Mouse (Mus musculus): ENCODE data around the gene Actg2.
"Not testable (repeated sequence)": the region's sequence is repeated elsewhere in the genome, so short reads cannot be mapped to it uniquely, and the experiment has no call there.

The Actg2 gene

DNA sequence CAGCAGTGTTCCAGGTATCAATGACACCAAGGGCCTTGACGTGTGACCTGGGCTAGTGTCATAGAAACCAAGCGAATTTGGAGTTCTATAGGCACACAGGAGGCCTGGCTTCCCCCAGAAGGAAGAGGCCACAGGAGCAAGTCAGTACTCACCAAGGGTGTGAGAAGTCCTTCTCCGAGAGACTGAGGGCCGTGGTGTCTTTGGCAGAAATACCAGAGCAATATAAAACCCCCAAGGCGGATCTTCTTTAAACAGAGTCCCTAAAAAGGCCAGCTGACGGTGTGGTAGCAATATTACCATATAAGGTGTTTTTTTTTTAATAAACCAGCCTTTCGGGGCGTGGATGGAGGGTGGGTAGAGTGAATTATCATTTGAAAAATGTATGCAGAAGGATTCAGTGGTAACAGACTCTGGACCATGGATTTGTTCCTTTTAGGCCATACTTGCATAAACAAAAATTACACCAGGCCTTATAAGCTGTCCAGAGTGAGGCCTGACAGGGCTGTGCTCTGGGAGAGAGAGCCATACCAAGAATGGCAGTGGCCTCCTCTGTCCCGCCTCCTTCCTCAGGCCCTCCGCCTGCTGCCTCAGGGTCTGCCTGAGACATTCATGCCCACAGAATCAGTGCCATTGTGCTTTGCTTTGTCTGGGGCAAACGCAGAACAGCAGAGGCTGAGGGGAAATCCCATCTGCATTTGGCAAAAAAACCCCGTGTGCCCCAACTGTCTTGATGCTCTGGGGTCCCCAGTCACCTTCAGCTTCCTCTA is at the start of gene Actg2:
TSS of gene Actg2 (minus strand) at position 238 of the 767 bp plus-strand sequence.
- no peak for DNase-seq (ENCODE audit: low spot score in 2 of 2)

DNA sequence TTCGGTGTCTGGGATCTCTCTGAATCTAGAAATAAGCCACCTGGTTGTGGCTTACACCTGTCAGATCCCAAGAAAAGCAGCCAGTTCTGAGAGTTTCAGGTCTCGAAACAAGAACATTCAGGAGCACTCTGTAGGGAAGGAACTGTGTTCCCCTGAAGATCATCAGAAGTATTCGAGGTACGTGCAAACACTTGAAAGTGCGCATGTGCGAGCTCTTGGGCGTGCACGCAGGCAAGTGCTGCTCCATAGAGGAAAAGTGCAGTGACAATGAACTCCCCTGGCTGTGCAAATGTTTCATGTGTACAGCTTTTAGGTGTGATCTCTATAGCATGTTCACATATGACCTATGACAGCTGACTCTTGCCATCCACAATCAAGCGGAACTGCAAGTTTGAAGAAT is 49.3 kb upstream of the Actg2 start:
- not testable (repeated sequence) for DNase-seq (ENCODE audit: low spot score in 2 of 2)

DNA sequence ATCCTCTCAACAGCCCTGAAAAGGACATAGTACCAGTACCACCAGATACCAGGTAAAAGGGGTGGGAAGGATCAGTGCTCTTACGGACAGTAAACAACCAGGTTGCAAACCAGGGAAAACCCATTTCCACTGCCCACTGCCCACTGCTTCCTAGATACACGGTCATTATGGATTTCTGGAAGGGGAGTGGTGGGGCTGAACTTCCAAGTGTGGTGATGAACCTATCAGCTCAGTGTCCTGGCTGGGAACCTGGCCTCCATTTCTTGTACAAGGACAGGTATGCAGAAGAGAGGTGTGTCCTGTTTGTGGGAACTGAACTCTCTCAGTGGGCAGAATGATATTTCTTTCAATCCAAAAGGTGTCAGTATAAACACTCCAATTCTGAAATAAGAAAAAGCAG is 47.5 kb upstream of the Actg2 start:
- DNase-seq (ENCODE audit: low spot score in 2 of 2): no peak

DNA sequence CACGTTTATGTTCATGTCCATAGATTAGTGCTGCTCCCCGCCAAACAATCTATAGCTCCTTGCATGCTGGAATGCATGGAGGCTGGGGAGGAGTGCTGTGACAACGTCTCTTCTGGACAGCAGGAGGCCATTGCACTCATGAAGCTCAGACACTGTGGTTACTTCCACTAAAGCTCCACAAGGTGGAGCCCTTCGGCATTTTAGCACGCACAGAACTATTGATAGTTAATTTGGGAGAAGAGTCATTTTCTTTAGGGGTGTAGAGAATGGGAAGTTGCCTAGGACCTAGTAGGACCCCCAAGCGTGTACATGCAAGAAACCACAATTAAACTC is 46.8 kb upstream of the Actg2 start:
- peak; percentile 64 to 71 for DNase-seq (ENCODE audit: low spot score in 2 of 2)

DNA sequence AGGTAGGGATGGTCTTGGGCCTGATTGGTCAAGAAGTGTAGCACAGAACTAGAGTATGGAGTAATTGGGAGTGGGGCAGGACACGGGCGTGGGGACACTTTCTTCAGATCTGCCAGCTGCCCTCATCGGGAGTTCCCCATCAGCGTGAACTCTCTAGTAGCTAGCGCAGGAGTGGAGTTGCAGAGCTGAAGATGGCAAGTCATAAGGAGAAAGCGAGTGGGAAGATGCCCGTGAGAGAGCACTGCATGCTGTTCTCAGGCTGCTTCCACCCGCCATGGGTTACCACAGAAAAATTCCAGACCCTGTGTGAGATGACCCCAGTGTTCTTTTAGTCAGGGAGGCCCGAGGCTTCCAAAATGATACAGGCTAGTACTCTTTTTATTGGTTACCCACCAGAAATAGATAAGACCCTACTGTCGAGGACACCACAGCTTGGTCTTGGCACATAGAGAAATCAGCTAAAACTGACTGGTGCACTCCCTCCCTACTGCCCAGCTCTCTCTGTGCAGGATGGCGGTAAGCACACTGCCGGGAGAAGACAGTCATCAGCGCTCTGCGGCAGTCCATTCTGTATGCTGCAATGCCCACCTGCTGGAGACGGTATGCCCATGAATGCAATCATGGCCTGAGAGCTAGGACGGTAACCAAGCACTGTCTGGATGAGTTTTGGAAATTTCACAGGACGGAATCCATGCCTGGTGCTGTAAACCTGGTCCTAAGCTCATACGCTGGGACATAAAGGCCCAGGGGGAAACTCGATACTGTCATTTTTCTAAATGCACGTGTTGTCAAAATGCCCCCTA is 46.3 kb upstream of the Actg2 start:
- DNase-seq (ENCODE audit: low spot score in 2 of 2): no peak

DNA sequence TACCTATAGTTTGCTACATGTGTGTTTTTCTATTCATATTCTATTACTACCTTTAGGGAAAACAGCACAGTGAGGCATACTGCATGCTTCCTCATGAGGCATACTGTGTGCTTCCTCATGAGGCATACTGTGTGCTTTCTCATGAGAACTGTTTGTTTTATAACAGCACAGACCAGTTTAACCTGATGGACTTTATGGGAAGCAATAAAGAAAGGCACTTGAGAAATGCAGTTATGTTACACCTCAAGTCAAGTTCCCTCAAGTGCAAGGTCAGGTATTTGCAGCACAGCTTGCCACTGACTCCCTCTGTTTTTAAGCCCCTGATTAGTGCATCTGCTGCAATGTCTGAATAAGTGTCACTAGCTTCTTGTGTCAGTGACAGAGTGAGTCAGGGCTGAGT is 41.5 kb upstream of the Actg2 start:
- no peak for DNase-seq (ENCODE audit: low spot score in 2 of 2)

DNA sequence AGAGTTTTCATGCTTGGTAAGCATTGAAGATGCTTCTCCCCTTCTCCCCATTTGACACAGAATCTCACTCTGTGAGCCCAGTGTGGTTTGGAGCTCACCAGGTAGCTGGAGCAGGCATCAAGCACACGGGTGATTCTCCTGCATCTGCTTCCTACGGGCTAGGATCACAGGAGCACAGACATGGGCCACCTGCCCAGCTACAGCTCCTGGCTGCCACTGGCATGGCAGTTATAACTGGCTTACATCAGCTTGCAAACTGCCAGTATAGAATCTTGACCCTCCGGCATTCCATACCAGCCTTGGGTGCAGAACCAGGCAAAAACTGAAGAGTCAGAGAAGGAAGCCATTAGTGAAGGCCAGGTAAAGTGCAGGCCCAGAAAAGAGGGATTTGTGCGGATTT is 39.5 kb upstream of the Actg2 start:
- no peak for DNase-seq (ENCODE audit: low spot score in 2 of 2)

DNA sequence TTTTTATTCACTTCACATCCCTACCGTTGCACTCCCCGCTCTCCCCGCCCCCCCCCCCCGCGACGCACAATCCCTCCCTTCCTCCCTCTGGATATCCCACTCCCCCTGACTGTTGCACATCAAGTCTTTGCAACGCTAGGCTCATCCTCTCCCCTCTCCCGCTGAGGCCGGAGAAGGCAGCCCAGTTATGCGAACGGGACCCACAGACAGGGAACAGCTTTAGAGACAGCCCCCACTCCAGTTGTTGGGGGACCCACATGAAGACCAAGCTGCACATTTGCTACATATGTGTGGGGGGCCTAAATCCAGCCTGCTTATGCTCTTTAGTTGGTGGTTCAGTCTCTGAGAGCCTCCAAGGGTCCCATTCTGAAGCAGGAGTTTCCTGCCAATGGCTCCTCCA is 36.6 kb upstream of the Actg2 start, which contains the start of gene Stambp:
TSS of gene Stambp (minus strand) at position 59 of the 400 bp plus-strand sequence.
- DNase-seq (ENCODE audit: low spot score in 2 of 2): peak; percentile 38 to 49

DNA sequence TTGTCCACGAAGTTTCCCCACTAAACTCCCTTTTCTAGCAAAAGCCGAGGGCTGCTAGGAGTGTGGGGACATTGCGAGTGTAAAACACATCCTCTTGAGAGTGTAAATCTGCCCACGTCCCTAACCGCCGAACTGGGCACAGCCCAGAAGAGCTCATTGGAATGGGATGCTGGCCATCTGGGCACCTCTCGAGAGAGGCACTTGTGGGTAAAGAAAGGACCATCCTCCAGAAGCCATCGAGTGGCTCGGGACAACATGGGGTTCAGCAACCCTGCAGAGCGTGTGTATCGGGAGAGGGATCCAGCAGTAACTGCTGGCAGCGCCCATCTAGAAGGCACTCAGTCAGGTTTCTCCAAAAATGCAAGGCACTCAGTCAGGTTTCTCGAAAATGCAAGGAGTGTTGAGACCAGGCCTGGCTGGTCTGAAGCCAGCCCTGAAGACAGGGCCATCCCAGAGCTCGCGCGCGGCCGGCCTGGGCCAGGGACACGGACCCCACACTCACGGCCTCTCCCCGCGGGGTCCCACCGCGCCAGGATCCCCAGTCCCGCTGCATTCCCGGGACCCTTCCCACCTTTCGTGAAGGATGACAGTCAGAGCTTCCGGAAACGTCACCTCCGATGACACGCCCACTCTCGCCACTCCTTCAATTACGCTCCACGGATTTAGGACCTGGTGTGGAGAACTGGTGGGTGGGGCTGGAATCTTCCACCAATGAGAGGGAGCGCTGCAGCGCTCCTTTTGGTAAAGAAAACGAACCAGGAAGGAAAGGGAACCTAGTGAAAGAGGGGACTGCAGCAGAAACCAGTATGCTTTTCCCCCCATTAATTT is 36.0 kb upstream of the Actg2 start:
- DNase-seq (ENCODE audit: low spot score in 2 of 2): peak; percentile 96 to 97

DNA sequence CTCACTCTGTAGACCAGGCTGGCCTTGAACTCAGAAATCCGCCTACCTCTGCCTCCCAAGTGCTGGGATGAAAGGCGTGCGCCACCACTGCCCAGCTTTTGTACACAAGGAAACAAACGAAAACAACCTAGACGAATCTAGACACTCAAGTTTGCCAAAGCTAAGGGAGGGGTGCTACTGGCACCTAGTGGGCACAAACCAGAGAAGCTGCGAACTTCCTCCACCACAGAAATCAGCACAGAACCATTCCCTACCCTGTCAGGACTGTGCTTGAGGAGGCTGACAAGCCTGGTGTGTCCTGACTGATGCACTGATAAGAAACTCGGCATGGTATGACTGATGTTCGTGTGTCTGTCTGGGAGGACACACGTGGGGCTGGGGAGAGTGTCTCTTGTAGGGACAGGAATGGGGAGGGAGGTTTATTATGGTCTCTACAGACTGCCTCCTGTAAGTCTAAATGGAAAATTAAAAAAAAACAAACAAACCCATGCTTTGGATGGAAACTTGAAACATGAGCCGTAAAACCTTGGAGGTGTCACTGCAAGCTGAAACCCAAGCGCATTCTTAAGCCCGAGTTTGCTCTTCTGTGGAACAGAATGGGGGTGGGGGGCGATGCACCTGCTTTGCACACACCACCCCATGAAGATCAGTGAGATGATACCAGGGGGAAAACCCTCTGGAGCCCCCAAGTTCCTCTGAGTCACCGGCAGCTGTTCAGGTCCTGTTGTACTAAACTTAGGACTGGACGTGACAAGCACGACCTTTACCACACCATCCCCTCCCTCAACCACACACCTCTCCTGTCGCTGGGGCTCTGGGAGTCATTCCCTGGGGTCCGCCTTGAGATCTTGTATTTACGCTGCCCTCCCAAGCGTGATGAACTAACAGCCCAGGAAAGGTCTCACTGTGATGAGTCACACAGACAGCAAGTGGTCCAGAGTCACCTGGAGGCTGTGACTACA is 33.1 kb upstream of the Actg2 start:
- peak in 1 of 2 experiments; percentile 37 for DNase-seq (ENCODE audit: low spot score in 2 of 2)

DNA sequence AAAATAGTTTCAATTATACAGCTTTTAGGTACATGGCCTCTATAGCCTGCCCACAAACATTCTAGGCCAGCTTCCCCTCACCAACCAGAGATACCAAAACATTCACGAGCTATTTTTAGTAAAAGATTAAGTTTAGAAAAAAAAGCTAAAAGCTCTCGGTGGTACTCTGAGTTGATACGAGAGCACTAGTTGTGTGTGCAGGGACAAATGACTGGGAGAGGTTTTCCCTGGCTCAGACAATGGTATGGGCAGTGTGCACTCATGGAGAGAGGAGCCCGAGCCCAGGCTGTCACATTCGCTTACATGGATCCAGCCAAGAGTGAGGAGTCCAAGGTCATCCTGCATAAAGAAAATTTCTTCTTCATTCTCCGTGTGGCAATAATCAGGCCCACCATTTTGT is 19.9 kb upstream of the Actg2 start:
- no peak for DNase-seq (ENCODE audit: low spot score in 2 of 2)

DNA sequence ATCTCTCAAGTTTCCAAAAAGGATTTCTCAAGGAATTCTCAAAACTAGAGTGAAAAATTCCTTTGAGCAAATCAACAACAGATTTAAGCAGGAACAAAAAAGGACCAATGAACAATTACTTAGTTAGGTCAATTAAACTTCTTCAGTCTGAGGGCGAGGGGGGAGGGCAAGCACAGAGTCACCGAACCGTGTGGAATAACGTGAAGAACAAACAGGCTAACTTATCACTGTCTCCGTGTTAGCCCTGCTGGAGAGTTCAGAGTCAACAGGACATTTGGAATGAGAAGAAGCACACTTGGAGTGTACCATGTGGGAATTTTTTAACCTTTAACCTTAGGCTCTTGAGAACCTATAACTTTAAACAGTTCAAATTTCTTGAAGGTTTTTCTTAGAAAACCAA is 12.3 kb upstream of the Actg2 start:
- DNase-seq (ENCODE audit: low spot score in 2 of 2): no peak

DNA sequence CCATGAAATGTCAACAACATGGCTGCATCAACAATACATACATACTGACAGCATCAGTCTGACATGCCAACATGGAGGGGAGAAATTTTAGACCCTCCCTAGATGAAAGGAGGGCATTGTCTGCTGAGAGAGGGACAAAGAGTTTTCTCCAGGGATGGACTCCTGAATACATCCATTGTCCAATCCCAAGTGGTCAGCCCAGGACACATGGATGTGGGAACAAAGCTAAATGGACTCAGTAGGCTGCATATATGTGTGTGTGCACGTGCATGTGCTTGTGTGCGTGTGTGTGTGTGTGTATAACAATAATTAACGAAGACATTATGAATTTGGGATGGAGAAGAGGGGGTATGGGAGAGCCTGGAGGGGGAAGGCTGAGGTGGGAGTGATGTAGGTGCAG is 9.7 kb upstream of the Actg2 start:
- DNase-seq (ENCODE audit: low spot score in 2 of 2): no peak

DNA sequence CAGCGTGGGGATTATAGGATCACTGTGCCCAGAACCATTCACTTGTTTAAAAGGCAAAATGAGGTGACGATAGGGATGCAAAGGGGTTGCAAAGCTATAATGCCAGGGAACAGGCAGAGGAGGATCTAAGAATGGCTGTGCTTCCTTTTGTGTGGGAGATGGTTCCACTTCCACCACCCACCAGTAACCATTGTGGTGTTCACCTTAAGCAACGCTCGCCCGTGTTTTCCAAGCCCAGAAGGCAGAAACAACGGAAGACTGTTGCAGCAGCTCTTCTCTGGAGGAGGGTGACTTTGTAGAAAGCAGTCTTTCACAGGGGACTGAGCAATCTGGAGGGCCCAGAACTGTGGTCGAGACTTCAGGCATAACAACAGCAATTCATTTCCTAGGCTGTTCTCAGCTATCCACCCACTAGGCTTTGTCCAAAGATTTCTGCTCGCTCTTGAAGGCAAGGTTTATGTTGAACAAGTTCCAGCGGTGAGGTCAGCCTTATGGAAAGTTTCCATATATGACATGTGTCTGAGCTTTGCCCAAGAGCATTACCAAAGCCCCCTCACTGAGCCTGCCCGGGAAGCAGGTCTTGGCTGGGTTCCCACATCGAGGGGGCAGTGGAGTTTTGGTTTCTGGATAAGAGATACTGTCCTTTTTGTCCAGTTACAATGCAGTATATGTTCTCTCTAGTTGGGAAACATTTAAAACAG is 5.8 kb upstream of the Actg2 start:
- peak; percentile 29 to 42 for DNase-seq (ENCODE audit: low spot score in 2 of 2)

DNA sequence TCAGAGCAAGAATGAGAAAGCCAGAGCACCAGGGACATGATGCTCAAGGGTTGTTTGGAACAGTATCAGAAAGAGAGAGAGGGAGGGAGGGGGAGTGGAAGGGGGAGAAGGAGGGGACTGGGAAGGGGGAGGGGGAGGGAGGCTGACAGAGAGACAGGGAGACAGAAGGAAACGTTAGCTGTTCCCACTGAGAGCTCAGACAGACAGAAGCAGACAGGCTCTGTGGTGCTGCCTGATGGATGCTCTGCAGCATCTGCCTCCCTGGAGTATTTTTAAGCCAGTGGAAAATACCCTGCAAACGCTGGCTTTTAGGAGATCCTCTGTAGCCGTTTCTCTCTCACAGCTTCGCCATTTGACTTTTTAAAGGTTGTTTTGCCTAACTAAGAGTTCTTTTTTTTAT is 4.0 kb upstream of the Actg2 start:
- peak; percentile 60 to 66 for DNase-seq (ENCODE audit: low spot score in 2 of 2)

DNA sequence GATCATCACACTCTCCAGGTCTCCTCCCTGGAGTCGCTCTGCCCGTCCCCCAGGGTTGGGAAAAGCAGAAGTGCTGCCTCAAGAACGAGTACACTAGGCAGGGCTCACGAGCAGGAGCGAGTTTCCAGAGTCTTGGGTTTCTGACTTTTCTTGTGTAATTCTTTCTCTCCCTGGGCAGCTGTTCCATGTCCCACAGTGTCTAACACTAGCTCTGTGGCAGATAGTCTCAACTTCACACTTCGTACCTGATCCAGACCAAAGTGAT is 662 bp upstream of the Actg2 start:
- no peak for DNase-seq (ENCODE audit: low spot score in 2 of 2)

DNA sequence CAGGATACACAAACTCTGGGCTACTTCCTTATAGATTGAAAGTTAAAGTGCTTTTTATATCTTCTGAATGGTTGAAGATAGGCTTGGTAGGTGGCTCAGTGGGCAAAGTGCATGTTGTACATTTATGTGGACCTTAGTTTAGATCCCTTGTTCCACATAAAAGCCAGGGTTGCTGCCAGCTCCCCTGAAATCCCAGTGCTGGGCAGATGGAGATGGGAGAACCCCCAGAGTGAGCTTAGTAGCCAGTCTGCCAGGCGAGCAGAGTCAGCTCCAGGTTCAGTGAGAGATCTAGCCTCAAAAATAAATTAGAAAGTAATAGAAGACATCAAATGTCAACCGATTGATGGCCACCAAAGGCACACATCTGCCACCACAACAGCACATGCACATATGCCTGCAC is 3.5 kb downstream of the Actg2 start:
- no peak for DNase-seq (ENCODE audit: low spot score in 2 of 2)

DNA sequence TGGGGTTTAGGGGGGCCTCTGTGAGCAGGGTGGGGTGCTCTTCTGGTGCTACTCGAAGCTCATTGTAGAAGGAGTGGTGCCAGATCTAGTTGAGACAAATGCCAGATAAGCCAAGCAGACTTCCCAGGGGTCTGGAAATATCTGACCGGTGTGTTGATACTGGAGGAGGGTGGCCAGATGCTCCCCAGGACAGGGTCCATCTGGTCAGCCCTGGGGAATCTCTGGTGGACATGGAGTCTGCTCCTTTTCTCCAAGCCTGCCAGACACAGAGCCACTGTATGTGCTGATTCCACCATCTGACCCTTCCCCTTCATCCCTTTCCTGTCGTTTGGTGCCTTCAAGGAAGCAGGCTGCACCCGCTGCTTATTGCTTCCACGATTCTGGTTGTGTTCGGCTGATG is 12.9 kb downstream of the Actg2 start:
- DNase-seq (ENCODE audit: low spot score in 2 of 2): no peak

DNA sequence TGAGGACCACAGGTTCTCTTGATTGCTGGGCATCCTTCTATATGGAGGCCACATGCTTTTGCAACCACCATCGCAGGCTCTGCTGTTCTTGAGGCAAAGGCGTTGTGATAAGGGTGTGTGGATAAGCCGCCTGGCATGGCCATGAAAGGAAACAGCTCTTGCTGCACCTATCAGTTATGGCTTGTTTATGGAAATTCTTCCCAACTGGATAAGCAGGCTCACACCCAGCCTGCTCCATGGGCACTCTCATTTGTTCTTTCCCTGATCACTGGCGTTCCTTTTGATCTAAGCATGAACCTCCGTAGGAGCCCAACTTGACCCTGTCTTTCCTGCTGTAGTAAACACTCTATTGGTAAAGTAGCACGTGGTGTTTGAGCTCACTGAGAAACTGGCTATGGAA is 14.3 kb downstream of the Actg2 start:
- DNase-seq (ENCODE audit: low spot score in 2 of 2): no peak

DNA sequence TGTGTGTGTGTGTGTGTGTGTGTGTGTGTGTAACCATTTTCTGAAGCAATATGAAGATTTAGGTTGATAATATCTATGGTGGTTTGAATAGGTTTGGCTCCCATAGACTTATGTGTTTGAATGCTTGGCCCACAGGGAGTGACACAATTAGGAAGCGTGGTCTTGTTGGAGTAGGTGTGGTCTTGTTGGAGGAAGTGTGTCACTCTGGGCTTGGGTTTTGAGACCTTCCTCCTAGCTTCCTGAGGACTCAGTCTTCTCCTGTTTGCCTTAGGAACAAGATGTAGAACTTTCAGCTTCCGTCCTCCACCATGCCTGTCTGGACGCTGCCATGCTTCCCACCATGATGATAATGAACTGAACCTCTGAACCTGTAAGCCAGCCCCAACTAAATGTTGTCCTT is 17.4 kb downstream of the Actg2 start:
- DNase-seq (ENCODE audit: low spot score in 2 of 2): no peak

DNA sequence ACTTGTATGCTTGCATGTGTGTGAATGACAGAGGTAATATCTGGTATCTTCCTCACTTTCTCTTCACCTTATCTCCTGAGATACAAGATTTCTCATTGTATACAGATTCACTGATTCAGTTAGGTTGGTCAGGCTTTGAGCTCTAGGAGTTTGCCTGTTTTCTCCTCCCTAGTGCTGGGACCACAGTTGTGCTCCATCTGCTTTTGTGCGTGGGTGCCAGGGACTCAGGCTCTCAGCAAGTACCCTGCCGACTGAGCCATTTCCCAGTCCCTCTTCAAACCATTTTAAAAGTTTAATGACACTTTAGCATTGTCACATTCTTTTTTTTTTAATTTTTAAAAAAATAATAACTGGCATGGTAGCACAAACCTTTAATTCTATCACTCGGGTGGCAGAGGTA is 20.9 kb downstream of the Actg2 start:
- no peak for DNase-seq (ENCODE audit: low spot score in 2 of 2)

All from right cerebral cortex, postnatal 10 days (tissue).